8 mouse cellular contexts compared by ENCODE assay signal in genomic region chr16:92761968-92762521, GRCm38 (mm10).
DNase-seq lines count a peak whose midpoint lies in the region; ATAC-seq and TF ChIP-seq lines count a peak whose summit lies in the region.

No protein-coding gene starts in this region.

- DNase-seq in gastrocnemius, adult 2 months: no peak
- DNase-seq in gastrocnemius, postnatal 36 days: no peak
- peak; percentile 33 for DNase-seq in midbrain, embryonic 14.5 days
- DNase-seq in telencephalon, adult 2 months (ENCODE audit: low read depth, low spot score): peak; percentile 60
- DNase-seq in spleen, adult 18-20 months: no peak
- DNase-seq in left cerebral cortex, adult 8-10 months (ENCODE audit: low spot score in 2 of 2): no peak

- peak overlapping the region; percentile 8 for H3K4me3 ChIP-seq in gastrocnemius, adult 2 months
- H3K4me3 ChIP-seq in midbrain, embryonic 14.5 days (replicated peaks; ENCODE audit: low read depth, low read length): no peak overlapping the region
- H3K4me3 ChIP-seq in midbrain, embryonic 15.5 days: no peak overlapping the region

- H3K27me3 ChIP-seq in midbrain, embryonic 14.5 days (ENCODE audit: control insufficient read depth, insufficient read depth, low read length): no peaks in the 10 kb centered on the region
- H3K27me3 ChIP-seq in midbrain, embryonic 15.5 days (replicated peaks): no peaks in the 10 kb centered on the region

- H3K27ac ChIP-seq in gastrocnemius, adult 2 months: no peak overlapping the region
- no peak overlapping the region for H3K27ac ChIP-seq in midbrain, embryonic 14.5 days (replicated peaks; ENCODE audit: low read depth, low read length)
- no peak overlapping the region for H3K27ac ChIP-seq in midbrain, embryonic 15.5 days

- intact Hi-C loops in gastrocnemius, adult 2 months (cut with DNase I): no loop called here
- intact Hi-C loops in gastrocnemius, postnatal 36 days (cut with DNase I): no loop called here

- no peak for TF ChIP-seq CTCF in gastrocnemius, adult 2 months (IDR thresholded peaks at IDR 0.05)

- no peak overlapping the region for H3K9ac ChIP-seq in midbrain, embryonic 14.5 days (replicated peaks; ENCODE audit: low read length)
- no peak overlapping the region for H3K9ac ChIP-seq in midbrain, embryonic 15.5 days

- no peaks in the 10 kb centered on the region for H3K4me1 ChIP-seq in midbrain, embryonic 14.5 days (ENCODE audit: control insufficient read depth, insufficient read depth, low read length)
- H3K4me1 ChIP-seq in midbrain, embryonic 15.5 days: no peaks in the 10 kb centered on the region

- WGBS in midbrain, embryonic 14.5 days: 83% methylated on average over 15 of the region's 15 CpGs
- 64% methylated on average over 15 of the region's 15 CpGs for WGBS in midbrain, embryonic 15.5 days

- no peak for ATAC-seq in midbrain, embryonic 14.5 days (ENCODE audit: low FRiP score, low TSS enrichment)
- no peak for ATAC-seq in midbrain, embryonic 15.5 days (replicated peaks)
- ATAC-seq in erythroid progenitor cell, adult 5-6 weeks (replicated peaks; ENCODE audit: low FRiP score, poor library complexity, severe bottlenecking): 0 out of 2 replicates have a peak, but pooled peaks have one; percentile 21

- no peaks in the 10 kb centered on the region for H3K36me3 ChIP-seq in midbrain, embryonic 14.5 days (ENCODE audit: control insufficient read depth, insufficient read depth, low read length)
- H3K36me3 ChIP-seq in midbrain, embryonic 15.5 days (replicated peaks): no peaks in the 10 kb centered on the region

- H3K4me2 ChIP-seq in midbrain, embryonic 14.5 days (ENCODE audit: low read length): no peak overlapping the region
- no peak overlapping the region for H3K4me2 ChIP-seq in midbrain, embryonic 15.5 days

- H3K9me3 ChIP-seq in midbrain, embryonic 14.5 days (ENCODE audit: control insufficient read depth, low read length): no peaks in the 10 kb centered on the region
- no peaks in the 10 kb centered on the region for H3K9me3 ChIP-seq in midbrain, embryonic 15.5 days

Comparison
In these comparisons a context has a peak if more than half of its experiments do, and no peak if none do; other contexts are left out.
1. DNase-seq: peak in midbrain, embryonic 14.5 days (single experiment) and telencephalon, adult 2 months (single experiment); none in gastrocnemius, adult 2 months (single experiment), gastrocnemius, postnatal 36 days (0 of 2), spleen, adult 18-20 months (0 of 2) and left cerebral cortex, adult 8-10 months (0 of 2).